ENCODE assay signal across 11 mouse cellular contexts in genomic region chr13:92855901-92856300, GRCm38 (mm10). TPM values are rescaled to one million over a fixed set of nuclear protein-coding genes. Genes with fewer than 3 reads are reported as not detected.
DNase-seq lines count a peak whose midpoint lies in the region; ATAC-seq and TF ChIP-seq lines count a peak whose summit lies in the region.
"Had no signal": no experiment of that assay in that cellular context is flagged by ENCODE, and none has a peak within 500 bp of the region (broad histone marks: within the 10 kb centered on the region; RNA-seq: fewer than 3 reads in every experiment).

No protein-coding gene starts in this region.

- no peaks in the 10 kb centered on the region for H3K27me3 ChIP-seq in hindbrain, postnatal 0 days (ENCODE audit: insufficient read depth, low read length)
- no peaks in the 10 kb centered on the region for H3K27me3 ChIP-seq in hindbrain, embryonic 12.5 days
- H3K27me3 ChIP-seq in thymus, adult 2 months (ENCODE audit: control insufficient read depth, insufficient read depth, low read length): no peaks in the 10 kb centered on the region
- H3K27me3 ChIP-seq: limb, embryonic 13.5 days had no signal

- no peak overlapping the region for H3K4me3 ChIP-seq in hindbrain, postnatal 0 days (ENCODE audit: low read length)
- no peak overlapping the region for H3K4me3 ChIP-seq in hindbrain, embryonic 12.5 days
- H3K4me3 ChIP-seq in thymus, adult 2 months (ENCODE audit: control insufficient read depth, insufficient read depth, low read length): no peak overlapping the region
- H3K4me3 ChIP-seq: forebrain, embryonic 10.5 days; limb, embryonic 13.5 days had no signal

- no peaks in the 10 kb centered on the region for H3K9me3 ChIP-seq in hindbrain, postnatal 0 days (ENCODE audit: low read length)
- no peaks in the 10 kb centered on the region for H3K9me3 ChIP-seq in hindbrain, embryonic 12.5 days (replicated peaks)
- H3K9me3 ChIP-seq: forebrain, embryonic 10.5 days; limb, embryonic 13.5 days had no signal

- H3K4me2 ChIP-seq in hindbrain, postnatal 0 days (ENCODE audit: low read depth, low read length): no peak overlapping the region
- no peak overlapping the region for H3K4me2 ChIP-seq in hindbrain, embryonic 12.5 days (replicated peaks)
- H3K4me2 ChIP-seq: limb, embryonic 13.5 days had no signal

- H3K4me1 ChIP-seq in hindbrain, postnatal 0 days (ENCODE audit: insufficient read depth, low read length): no peaks in the 10 kb centered on the region
- H3K4me1 ChIP-seq in hindbrain, embryonic 12.5 days: no peaks in the 10 kb centered on the region
- no peaks in the 10 kb centered on the region for H3K4me1 ChIP-seq in thymus, adult 2 months (replicated peaks; ENCODE audit: control insufficient read depth, insufficient read depth, low read length)
- H3K4me1 ChIP-seq: forebrain, embryonic 10.5 days; limb, embryonic 13.5 days had no signal

- TF ChIP-seq CTCF in hindbrain, postnatal 0 days (IDR thresholded peaks at IDR 0.05; ENCODE audit: low read depth): peak; percentile 18; the same call in 1 of the 2 replicates
- no peak for TF ChIP-seq CTCF in thymus, adult 2 months (IDR thresholded peaks at IDR 0.05; ENCODE audit: borderline replicate concordance, control insufficient read depth, extremely low read depth, insufficient read depth, low read length, poor library complexity)
- TF ChIP-seq CTCF in brain, embryonic 14.5 days (IDR thresholded peaks at IDR 0.05; ENCODE audit: borderline replicate concordance, extremely low read depth, insufficient read depth, insufficient read length): peak; percentile 36; the same call in 1 of the 2 replicates

- no peak for DNase-seq in hindbrain, postnatal 0 days (ENCODE audit: low spot score)
- DNase-seq in thymus, adult 2 months: peak; percentile 13
- DNase-seq in thymus, postnatal 0 days (ENCODE audit: low spot score): no peak
- DNase-seq in brain, embryonic 14.5 days (ENCODE audit: low read depth): peak; percentile 9
- DNase-seq in yolk sac, embryonic 10.5 days (ENCODE audit: low spot score): no peak
- DNase-seq: gastrocnemius, postnatal 10 days; heart, postnatal 4 days had no signal

- no peak for TF ChIP-seq POLR2A in thymus, adult 2 months (IDR thresholded peaks at IDR 0.05; ENCODE audit: control insufficient read depth, extremely low read depth, insufficient read depth, low read length, poor library complexity)
- no peak for TF ChIP-seq POLR2A in brain, embryonic 14.5 days (IDR thresholded peaks at IDR 0.05; ENCODE audit: borderline replicate concordance, extremely low read depth, insufficient read depth, insufficient read length, poor library complexity, severe bottlenecking)

- ATAC-seq in hindbrain, postnatal 0 days: no peak
- ATAC-seq in hindbrain, embryonic 12.5 days (ENCODE audit: low FRiP score): no peak
- no peak for ATAC-seq in erythroid progenitor cell, adult 5-6 weeks (replicated peaks; ENCODE audit: low FRiP score, poor library complexity, severe bottlenecking)

- peaks cover 24% of the 10 kb centered on the region for H3K36me3 ChIP-seq in hindbrain, postnatal 0 days (ENCODE audit: insufficient read depth, low read length)
- peaks cover 37% of the 10 kb centered on the region for H3K36me3 ChIP-seq in hindbrain, embryonic 12.5 days
- no peaks in the 10 kb centered on the region for H3K36me3 ChIP-seq in thymus, adult 2 months (ENCODE audit: control insufficient read depth, insufficient read depth, low read length)

- H3K27ac ChIP-seq in hindbrain, postnatal 0 days: no peak overlapping the region
- no peak overlapping the region for H3K27ac ChIP-seq in hindbrain, embryonic 12.5 days
- no peak overlapping the region for H3K27ac ChIP-seq in thymus, adult 2 months (ENCODE audit: control insufficient read depth, insufficient read depth, low read length)
- H3K27ac ChIP-seq: forebrain, embryonic 10.5 days; limb, embryonic 13.5 days had no signal

- H3K9ac ChIP-seq in hindbrain, postnatal 0 days (replicated peaks; ENCODE audit: low read length): no peak overlapping the region
- H3K9ac ChIP-seq in hindbrain, embryonic 12.5 days: no peak overlapping the region
- H3K9ac ChIP-seq: limb, embryonic 13.5 days had no signal

- 77% methylated on average over 4 of the region's 4 CpGs for WGBS in hindbrain, postnatal 0 days
- 83% methylated on average over 4 of the region's 4 CpGs for WGBS in hindbrain, embryonic 12.5 days
- 87% methylated on average over 4 of the region's 4 CpGs for WGBS in thymus, adult 2 months

RNA-seq across cellular contexts. Expression of gene Mtx3, which starts 11.3 kb away (rescaled TPM):
- total RNA-seq in hindbrain, postnatal 0 days (2014; rRNA removed): 17.0 and 19.9 TPM in 2 replicates
- polyA plus RNA-seq in hindbrain, postnatal 0 days (2015; fragmentation: Nextera tagmentation; extraction: Ambion mirVana): 3.6 and 3.9 TPM in 2 replicates
- polyA plus RNA-seq in hindbrain, embryonic 12.5 days (2016; fragmentation: Nextera tagmentation; extraction: Ambion mirVana): 4.0 and 4.3 TPM in 2 replicates
- polyA plus RNA-seq in thymus, adult 2 months (2012; rRNA removed): 5.4 and 5.7 TPM in 2 replicates
- polyA plus RNA-seq in thymus, postnatal 0 days (2015; fragmentation: Nextera tagmentation; extraction: Ambion mirVana): 1.4 and 1.7 TPM in 2 replicates
- polyA plus RNA-seq in brain, embryonic 14.5 days (2012; rRNA removed): 21.0 and 21.4 TPM in 2 replicates
- total RNA-seq in erythroid progenitor cell, adult 5-6 weeks (2015; ENCODE audit: low replicate concordance): 1.1 TPM in 1 of 2 replicates, not detected in the other
- 0.90 and 1.5 TPM in 2 replicates for total RNA-seq in erythroid progenitor cell, adult 5-6 weeks (2017; ENCODE audit: low replicate concordance)

Comparison
In these comparisons a context has a peak if more than half of its experiments do, and no peak if none do; other contexts are left out.
1. DNase-seq: peak in thymus, adult 2 months (single experiment) and brain, embryonic 14.5 days (single experiment); none in hindbrain, postnatal 0 days (single experiment), thymus, postnatal 0 days (single experiment) and yolk sac, embryonic 10.5 days (single experiment).